Mouse (Mus musculus) kidney, postnatal 25 days (tissue): ENCODE results near the gene Kalrn.
A peak's percentile ranks its signal among the peaks of the same experiment; 100 is the strongest.

Source experiments
- DNase-seq, 2 experiments: peaks; one replicate each; pipeline ENCODE4 v3.0.0; 2021; ENCODE audit warnings: mixed read lengths in 2 of 2

The Kalrn gene

DNA sequence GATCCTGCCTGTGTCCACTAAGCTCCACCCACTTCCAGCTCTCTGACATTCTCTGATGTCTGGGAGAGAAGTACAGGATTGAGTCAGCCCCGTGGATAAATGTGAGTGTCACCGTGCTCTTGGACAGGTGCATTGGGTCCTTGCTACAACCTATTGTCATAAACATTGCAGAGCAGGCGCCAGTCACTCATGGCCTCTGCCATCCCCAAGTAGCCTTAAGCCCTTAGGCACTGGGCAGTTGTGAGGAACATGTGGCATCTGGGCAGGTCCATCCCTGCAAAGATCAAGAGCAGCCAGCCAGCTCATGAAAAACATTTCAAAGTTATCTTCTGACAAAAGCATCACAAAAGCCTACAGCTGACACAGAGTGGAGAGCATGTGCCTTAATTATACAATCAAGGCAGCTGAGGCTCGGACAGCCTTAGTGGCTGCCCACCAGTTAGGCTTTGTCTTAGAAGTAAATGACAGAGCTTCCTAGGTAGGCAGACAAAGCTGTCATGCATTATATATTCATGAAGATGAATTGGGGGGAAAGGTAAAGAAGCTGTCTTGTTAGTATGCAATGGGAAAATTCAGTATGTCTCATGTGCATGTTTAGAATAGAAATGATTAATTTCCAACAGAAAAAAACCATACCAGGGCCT, 319.2 kb downstream of the Kalrn start:
- DNase-seq = no peak

DNA sequence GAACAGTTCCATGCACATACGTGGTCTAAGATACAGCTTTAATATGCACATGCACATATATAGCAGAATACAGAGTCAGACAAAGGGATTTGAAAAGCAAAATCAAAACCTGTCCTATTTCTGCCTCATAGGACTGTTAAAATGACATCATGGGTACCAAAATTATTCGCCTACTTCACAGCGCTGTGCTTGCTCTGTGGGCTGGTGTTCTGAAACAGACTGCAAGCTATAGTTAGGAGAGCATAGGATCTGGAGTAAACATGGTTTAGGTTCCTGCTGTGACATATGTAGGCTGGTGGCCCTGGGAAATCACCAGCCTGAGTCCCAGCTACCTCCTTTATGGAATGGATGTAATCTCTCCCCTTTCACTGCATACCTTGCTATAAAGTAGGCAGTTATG, 320.7 kb downstream of the Kalrn start:
- DNase-seq = no peak

DNA sequence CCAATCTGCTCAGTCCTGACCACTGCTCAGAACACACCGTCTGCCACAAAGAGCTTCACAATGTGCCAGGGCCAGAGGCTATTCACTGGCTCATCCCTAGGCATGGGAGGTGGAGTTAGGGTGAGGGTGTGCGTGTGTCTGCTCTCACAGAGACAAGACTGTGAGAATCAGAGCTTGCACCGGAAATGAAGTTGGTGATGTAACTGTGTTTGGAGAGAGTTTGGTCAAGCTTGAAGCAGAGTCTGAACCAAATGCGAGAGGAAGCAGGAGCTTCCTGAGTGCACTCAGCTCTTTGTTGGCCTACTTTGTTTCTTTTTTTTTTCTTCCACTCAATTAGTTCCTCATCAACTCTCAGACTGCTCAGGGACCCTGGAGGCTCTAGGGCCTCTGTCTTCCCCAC, 325.1 kb downstream of the Kalrn start:
- no peak for DNase-seq

DNA sequence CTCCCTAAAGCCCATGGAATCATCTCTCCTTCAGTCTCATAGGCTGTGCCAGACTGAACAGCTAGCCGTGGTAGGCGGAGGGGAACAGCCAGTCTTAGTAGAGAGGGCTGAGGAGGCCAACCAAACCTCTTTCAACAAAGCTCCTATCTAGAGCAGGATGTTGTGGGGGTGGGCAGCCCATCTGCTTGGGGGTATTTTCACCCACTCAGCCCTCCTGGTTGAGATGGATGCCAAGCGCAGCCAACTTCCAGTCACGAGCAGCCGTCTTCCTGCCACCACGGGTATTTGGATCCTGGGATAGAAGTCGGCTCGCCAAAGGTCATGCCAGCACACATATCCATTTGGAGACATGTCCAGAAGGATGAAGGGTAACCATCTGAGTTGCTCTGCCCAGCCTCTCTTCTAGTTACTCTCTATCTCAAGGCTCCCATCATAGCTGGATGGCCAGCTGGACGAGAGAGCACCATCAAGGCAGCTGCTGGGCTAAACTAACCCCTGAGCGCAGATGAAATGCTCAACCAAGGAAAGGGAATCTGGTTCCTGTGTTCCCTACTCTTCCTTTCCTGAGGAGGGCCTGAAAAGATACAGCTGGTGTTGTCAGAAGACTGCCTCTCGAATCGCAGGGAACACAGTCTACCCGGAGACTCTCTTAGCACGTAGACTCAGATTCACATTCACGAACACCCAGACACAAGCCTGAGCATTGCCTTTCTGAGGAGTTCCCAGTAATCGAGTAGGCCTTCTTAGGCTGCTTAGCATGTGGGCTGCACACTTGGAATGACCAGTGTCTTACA, 331.2 kb downstream of the Kalrn start:
- DNase-seq = no peak

GRCm38 (mm10) chr16:34239618-34240017, 333.7 kb downstream of the Kalrn start:
- DNase-seq = no peak

- DNase-seq = no peak
Measured at GRCm38 (mm10) chr16:34236898-34237611, 336.3 kb downstream of the Kalrn start.

DNA sequence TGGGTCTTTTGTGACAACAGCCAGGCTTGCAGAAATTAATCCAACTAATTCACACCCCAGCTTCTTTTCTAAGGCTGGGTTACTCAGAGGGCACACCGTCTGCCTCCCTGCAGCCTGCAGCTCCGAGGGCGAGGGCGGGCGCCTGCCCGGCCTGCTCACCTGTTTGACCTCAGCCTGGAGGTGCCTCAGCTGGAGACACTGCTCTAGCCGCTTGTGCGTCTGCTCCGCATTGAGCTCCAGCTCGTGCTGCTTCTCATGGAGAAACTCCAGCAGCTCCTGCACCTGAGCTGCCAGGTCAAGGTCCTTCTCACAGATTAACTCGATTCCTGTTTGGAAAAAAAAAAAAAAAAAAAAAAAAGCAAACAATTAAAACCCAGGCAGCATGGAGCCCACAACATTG, 338.2 kb downstream of the Kalrn start:
- DNase-seq = peak; percentile 31 to 75

- DNase-seq = no peak
Measured at GRCm38 (mm10) chr16:34231952-34232351, 341.4 kb downstream of the Kalrn start.

GRCm38 (mm10) chr16:34231146-34231545, 342.2 kb downstream of the Kalrn start:
- DNase-seq = no peak

DNA sequence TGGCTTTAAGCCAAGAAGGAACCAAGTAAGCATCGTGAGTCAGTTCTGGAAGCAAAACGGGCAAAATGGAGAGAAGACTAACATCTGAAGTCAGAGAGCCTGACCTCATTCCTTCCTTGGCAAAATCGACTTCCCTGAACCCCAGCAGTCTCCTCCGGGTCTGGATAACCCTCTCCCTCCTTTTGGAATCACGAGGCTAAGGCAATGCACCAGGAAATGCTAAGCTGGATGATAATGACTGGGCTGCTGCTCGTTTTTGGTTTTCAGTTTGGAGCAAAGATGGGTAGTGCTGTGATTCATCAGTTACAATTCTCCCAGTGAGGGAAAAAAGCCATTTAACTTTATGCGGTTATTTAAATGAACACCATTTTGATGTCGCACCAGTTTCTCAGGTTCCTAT, 344.0 kb downstream of the Kalrn start:
- DNase-seq = no peak

- DNase-seq = no peak
Measured at GRCm38 (mm10) chr16:34228661-34229060, 344.7 kb downstream of the Kalrn start.

DNA sequence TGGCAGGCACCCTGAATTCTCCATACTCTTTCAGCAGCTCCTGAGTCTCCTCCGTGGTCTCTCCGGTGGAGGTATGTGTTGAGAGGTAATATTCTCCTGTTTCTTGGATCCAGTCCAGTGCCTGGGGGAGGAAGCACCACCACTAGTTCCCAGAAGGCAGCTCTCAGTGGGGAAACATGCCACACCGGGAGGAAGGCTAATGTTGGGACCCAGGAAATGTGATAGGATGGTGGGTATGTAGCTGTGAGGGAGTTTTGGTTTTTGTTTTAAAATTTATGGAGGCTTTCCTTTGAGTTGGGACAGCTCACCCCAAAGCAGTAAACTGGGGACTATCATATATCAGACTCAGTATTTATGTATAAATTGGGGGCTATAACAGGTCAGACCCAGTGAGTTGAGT, 361.2 kb downstream of the Kalrn start:
- no peak for DNase-seq

GRCm38 (mm10) chr16:34211243-34211642, 362.1 kb downstream of the Kalrn start:
- DNase-seq = no peak

- DNase-seq = no peak
Measured at GRCm38 (mm10) chr16:34208748-34209147, 364.6 kb downstream of the Kalrn start.

GRCm38 (mm10) chr16:34207972-34208371, 365.4 kb downstream of the Kalrn start:
- no peak for DNase-seq

GRCm38 (mm10) chr16:34204527-34205139, 368.7 kb downstream of the Kalrn start:
- DNase-seq = no peak

DNA sequence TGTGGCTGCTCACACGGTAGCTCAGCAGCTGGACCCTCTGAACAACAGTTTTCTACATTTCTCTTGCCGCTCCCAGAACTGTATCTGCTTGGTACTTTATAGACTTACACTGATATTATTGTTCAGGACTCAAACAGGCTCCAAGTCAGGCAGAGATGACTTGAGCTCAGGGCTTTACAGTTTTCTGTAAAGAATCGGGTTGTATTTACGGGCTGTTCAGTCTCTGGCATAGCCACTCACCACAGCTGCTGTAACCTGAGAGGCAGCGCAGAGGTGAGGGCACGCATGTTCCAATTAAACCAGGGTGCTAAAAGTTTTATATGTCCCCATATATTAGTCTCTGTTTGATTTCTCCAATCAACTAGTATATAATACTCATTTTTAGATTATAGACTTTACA, 373.8 kb downstream of the Kalrn start:
- no peak for DNase-seq

GRCm38 (mm10) chr16:34192959-34193842, 380.1 kb downstream of the Kalrn start:
- peak in 1 of 2 experiments; percentile 33 for DNase-seq

GRCm38 (mm10) chr16:34184721-34185120, 388.6 kb downstream of the Kalrn start:
- peak; percentile 39 to 51 for DNase-seq

DNA sequence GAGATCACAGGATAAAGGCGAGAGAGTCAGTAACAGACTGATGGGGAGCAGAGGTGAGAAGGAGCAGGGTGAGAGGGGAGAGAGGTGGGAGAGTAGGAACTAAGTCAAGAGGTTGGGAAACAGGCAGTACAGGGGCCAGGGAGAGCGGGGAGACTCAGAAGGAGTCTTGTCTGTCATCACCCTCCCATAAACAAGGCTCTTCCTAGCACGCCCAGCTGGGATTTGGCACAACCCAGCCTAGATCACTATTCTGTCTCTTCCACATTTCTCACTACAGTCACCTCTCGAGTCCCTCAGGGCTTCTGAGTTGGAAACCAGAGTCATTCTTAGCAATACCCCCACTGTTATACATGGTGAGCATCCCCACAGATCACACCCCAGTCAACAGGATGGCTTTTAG, 390.1 kb downstream of the Kalrn start:
- DNase-seq = no peak

- DNase-seq = no peak
Measured at GRCm38 (mm10) chr16:34175625-34176024, 397.7 kb downstream of the Kalrn start.

GRCm38 (mm10) chr16:34172572-34173181, 400.7 kb downstream of the Kalrn start:
- DNase-seq = no peak
